Mouse (Mus musculus) CD4-positive naive resting alpha-beta T cell, adult 76 days (primary cell): ENCODE results near the gene BC048562. TPM values are rescaled to one million over a fixed set of nuclear protein-coding genes. Genes with fewer than 3 reads are reported as not detected.

Experiments
- total RNA-seq: library from RNA; stranded (reverse); gene quantifications from one replicate; pipeline ENCODE4 v1.2.4, GENCODE M21; 2023

Gene BC048562
- not detected for total RNA-seq

DNA sequence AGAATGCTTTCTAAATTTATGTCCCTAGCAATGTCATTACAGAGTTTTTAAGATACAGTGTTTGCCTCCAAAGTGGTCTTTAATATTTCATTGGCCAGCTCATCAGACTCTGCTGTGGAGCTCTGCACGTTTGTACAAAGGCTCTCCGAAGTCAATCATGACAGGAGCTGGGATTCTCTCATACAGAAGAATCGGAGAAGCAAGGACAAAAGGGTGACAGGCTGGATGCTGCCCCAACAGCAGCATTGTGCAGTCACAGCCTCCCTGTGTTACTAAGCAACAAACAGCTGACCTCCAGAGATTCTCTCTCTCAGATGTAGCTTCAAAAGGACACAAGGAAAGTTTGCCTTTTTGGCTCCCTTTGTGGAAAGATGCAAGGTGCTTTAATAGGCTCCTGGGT is at the start of gene BC048562:
Gene BC048562 (plus strand): TSS at position 301 of the 400 bp plus-strand sequence.

DNA sequence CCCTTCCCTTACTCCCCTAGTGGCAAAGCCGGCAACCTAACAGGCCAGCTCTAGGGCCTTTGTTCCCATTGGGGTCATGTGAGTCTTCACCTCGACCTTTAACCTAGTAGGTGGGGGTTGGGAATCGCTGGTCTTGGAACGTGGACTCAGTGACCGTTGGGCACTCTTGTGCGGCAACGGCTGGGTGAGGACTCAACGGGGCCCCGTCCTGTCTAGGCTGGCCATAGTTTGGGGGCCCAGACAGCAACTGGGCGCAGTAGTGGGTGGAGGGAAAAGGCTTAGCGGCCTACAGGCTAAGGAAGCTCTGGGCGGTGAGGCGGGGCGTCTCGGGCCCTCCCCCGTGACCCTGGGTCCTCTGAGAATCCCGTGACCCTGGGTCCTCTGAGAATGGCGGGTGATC is 43.6 kb upstream of the BC048562 start, which contains the start of gene 1700102P08Rik:
Gene 1700102P08Rik (plus strand): TSS at position 130 of the 400 bp plus-strand sequence.

DNA sequence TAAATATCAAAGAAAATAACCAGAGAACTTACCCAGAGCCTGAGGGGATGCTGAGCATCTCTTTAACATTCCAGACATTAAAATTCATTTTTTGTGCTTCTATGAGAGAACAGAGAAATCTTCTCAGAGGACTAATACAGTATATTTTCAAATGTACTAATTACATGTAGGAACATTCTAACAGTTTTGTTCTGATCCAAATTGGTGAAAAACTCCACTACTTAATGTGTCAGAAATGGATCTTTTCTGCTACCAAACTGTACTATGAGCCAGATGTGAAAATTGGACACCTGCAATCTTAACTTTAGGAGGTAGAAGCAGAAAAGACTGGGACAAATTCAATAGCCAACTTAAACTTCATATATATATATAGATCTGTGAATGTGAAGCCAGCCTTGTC is 7.9 kb upstream of the BC048562 start, which contains the start of gene Ccdc36:
Gene Ccdc36 (minus strand): TSS at position 101 of the 400 bp plus-strand sequence.

DNA sequence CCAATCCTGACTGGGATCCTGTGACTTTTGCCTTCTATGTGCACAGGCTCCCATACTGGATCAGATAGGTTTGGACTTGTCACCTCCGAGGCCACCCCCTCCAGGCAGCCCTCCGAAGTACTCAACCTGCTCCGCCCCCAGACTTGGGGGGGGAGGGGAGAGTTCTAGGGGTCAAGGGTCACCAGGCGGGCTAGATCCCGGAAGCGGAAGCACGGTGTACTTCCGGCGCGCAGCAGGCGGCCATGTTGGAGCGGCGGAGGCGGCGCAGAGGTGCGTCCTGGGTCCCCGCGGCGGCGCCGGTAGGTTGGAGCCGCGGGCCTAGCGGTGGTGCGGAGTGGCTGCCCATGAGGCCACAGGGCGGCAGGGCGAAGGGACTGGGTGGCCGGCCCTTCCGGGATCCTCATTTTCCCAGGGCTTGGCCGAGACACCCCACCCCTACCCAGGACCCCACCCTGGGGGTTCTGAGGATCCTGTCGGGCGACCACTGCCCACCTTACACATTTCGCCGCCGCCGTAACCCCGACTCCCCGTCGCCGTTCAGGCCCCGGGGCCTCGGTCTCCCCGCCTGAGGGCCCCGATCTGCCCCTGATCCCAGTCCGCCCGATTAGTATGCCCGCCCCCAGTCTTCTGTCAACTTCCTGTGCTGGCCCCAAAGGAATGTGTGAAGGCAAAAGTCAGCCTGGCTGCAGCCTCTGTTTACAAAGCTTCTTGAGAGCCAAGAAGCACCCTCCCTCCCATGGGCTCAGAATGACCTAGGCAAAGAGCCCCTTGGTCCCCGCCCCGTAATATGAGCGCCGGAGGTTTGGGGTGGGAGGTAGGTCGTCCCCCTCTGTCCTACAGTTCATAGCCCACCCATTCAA is 24.3 kb downstream of the BC048562 start, which contains the start of gene Ccdc71:
Gene Ccdc71 (plus strand): TSS at position 209 of the 860 bp plus-strand sequence.

DNA sequence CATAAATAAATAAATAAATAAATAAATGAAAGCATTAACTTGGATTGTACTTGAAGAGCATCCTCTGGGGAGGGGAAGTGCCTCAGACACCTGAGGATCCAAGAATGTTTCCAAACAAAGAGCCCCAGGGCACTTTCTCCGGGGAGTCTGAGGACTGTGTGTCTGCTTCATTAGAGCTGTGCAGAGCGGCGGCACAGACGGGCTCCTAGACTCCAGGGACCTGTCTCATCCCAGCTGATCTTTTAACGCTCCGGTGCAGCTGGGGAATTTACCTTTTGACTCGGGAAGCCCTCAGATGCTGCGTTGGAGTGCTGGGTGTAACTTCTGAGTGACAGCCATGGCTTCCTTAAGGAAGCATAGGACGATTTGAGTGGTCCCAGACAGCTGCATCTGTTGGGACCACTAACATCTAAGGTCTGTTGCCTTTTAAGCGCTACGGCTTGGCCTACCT is 24.9 kb downstream of the BC048562 start, which contains the start of gene Klhdc8b:
Gene Klhdc8b (minus strand): TSS at position 401 of the 451 bp plus-strand sequence.

DNA sequence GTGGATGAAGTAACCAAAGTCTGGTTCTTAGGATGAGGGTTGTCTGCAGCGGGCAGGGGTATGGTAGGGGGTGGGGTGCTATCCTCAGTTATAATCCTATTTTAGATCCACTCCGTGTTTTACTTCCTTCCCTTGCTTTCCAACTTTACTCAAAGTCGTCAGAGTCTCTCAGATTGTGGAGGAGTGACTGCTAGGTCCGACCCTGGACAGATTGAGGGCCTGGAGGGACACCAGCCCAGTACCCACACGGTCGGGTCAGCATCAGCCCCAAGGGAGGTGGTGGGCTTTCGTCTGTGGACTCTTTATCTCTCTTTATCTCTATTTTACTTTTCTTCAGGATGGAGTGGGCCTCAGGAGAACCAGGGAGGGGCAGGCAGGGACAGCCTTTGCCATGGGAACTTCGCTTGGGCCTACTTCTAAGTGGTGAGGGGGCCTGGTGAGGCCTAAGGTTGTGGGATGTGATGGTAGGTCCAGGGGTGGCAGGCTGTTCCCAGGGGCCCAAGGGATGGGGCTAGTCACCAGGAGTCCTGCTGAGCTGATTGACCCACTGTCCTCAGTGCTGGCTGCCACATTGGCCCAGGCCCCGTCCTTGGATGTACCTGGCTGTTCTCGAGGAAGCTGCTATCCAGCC is 43.6 kb downstream of the BC048562 start, which contains the start of gene Lamb2:
Gene Lamb2 (plus strand): TSS at position 16 of the 631 bp plus-strand sequence.

DNA sequence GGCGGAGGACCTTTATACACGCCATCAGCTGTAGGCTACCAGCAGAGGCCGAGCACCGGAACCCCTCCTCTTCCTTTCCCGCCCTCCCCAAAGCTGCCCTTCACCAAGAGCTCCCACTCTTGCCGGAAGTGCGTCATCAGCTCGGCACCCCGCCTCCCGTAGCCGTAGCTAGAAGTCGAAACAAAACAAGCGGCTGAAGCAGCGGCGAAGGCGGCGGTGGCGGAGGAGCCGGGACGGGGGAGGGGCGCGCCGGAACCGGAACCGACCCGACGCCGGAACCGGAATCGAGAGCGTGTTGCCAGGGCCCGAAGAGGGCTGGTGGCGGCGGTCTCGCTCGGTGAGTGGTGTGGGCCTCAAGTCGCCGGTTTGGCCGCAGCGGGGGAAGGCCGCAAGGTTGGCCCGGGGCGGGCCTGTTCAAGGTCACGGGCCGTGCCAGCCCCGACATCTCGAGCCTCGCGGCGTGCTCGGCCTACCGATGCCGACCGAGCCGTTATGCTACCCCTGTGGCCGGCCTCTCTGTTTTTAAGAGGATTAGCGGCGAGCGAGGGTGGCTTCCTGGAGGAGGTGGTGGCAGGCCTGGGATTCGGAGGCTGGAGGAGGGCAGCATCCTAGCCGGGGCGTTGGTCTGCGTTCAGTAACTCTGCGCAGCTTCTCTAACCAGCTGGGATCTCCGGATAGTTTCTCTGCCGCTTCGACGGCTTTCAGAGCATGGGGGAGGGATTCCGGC is 54.4 kb downstream of the BC048562 start, which contains the start of gene Usp19:
Gene Usp19 (plus strand): TSS at position 44 of the 727 bp plus-strand sequence.

Other genes starting within 250 kb of the BC048562 start
- 0.50 TPM for gene Bsn, start 246.1 kb upstream of the BC048562 start, total RNA-seq
- 21.3 TPM for gene Dag1, start 172.5 kb upstream of the BC048562 start, total RNA-seq
- gene Nicn1, start 146.1 kb upstream of the BC048562 start, total RNA-seq, result 2.4 TPM
- 1.4 TPM for gene Amt, start 139.6 kb upstream of the BC048562 start, total RNA-seq
- 371 TPM for gene Rhoa, start 130.4 kb upstream of the BC048562 start, total RNA-seq
- 7.6 TPM for gene Tcta, start 130.3 kb upstream of the BC048562 start, total RNA-seq
- 164 TPM for gene Gpx1, start 97.6 kb upstream of the BC048562 start, total RNA-seq
- 142 TPM for gene Usp4, start 88.6 kb upstream of the BC048562 start, total RNA-seq
- gene 1700102P08Rik, start 43.7 kb upstream of the BC048562 start, total RNA-seq, result 4.2 TPM
- not detected for gene Ccdc36, start 8.0 kb upstream of the BC048562 start, total RNA-seq
- gene Ccdc71, start 24.0 kb downstream of the BC048562 start, total RNA-seq, result 24.7 TPM
- 5.7 TPM for gene Klhdc8b, start 25.1 kb downstream of the BC048562 start, total RNA-seq
- 0.59 TPM for gene Lamb2, start 43.3 kb downstream of the BC048562 start, total RNA-seq
- 325 TPM for gene Usp19, start 54.1 kb downstream of the BC048562 start, total RNA-seq
- gene Qars, start 71.2 kb downstream of the BC048562 start, total RNA-seq, result 200 TPM
- gene Qrich1, start 80.3 kb downstream of the BC048562 start, total RNA-seq, result 248 TPM
- gene Impdh2, start 123.8 kb downstream of the BC048562 start, total RNA-seq, result 155 TPM
- gene Ndufaf3, start 131.0 kb downstream of the BC048562 start, total RNA-seq, result 24.1 TPM
- gene Dalrd3, start 133.4 kb downstream of the BC048562 start, total RNA-seq, result 51.5 TPM
- gene Wdr6, start 142.3 kb downstream of the BC048562 start, total RNA-seq, result 26.5 TPM
- gene P4htm, start 161.2 kb downstream of the BC048562 start, total RNA-seq, result 11.1 TPM
- 191 TPM for gene Arih2, start 212.9 kb downstream of the BC048562 start, total RNA-seq
- 19.5 TPM for gene Slc25a20, start 225.6 kb downstream of the BC048562 start, total RNA-seq